Mouse (Mus musculus): ENCODE results near the gene Atg14.
A peak's percentile ranks its signal among the peaks of the same experiment; 100 is the strongest.
"Not testable (repeated sequence)": the region's sequence is repeated elsewhere in the genome, so short reads cannot be mapped to it uniquely, and the experiment has no call there.

Atg14 gene

DNA sequence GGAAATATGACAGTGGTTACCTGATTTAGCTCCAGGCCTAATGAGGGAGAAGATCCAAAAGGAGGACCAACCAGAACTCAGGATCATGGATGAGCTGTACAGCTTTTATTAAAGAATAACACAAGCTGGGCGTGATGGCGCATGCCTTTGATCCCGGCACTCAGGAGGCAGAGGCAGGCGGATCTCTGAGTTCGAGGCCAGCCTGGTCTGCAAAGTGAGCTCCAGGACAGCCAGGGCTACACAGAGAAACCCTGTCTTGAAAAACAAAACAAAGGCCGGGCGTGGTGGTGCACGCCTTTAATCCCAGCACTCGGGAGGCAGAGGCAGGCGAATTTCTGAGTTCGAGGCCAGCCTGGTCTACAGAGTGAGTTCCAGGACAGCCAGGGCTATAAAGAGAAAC lies at the start of gene Atg14:
TSS of gene Atg14 (minus strand) at position 101 of the 400 bp plus-strand sequence.
- not testable (repeated sequence) for DNase-seq (ENCODE audit: low read depth, low spot score)

DNA sequence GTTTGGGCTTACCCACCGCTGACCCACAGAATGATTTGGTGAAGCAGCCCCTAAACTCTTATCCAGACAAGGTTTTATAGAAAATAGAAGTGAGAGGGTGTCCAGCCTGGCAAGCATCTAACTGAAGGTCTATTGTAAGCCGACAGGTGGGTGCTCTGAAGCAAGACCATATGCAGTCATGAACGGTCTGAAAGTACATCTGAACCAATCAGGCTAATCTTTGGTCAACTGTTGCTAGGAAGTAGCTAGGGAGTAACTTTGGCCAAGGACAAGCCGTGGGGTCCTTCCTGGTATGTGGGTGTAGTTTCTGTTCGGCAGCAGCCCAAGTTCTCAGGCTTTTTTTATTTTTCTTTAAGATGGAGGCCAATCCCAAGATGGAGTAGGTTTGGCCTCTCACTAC lies 48.4 kb upstream of the Atg14 start:
- no peak for DNase-seq (ENCODE audit: low read depth, low spot score)

DNA sequence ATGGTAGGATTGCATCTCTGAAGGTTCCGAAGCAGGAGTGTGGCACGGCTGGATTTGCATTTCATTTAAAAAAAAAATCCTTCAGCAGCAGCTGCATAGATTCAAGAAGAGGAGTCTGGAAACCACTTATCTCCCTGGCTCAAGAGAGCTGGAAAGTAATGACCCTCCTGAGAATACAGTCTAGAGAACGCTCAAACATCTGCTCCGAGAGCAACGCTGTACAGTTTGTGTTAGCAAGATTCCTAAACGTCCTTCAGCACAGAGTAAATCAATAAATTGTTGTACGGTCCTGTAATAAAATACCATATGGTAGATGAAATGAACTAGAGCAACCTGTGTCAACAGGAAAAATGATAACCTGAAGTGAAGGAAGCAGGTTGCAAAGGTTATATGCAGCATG lies 42.8 kb upstream of the Atg14 start:
- DNase-seq (ENCODE audit: low read depth, low spot score) = no peak

DNA sequence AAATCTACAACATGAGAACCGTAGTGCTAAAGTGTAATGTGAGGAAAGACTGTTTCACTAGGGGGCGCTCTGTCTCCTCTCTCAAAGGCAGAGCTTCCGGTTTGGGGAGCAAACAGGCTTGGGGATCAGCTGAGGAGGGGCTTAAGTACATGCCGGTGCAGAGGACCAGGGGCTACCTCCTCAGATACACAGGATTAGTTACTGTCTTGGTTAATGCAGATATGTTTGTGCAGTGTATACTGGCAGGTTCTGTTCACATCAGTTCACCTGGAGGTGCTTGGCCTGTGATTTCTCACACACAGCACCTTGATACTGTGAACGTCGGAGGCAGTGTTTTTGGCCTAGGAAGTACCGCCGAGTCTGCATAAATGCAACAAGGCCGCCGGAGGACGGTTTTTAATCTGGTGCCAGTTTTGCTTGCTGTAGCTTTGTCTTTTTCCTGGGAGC lies 27.5 kb upstream of the Atg14 start:
- DNase-seq (ENCODE audit: low read depth, low spot score) = peak; percentile 42

DNA sequence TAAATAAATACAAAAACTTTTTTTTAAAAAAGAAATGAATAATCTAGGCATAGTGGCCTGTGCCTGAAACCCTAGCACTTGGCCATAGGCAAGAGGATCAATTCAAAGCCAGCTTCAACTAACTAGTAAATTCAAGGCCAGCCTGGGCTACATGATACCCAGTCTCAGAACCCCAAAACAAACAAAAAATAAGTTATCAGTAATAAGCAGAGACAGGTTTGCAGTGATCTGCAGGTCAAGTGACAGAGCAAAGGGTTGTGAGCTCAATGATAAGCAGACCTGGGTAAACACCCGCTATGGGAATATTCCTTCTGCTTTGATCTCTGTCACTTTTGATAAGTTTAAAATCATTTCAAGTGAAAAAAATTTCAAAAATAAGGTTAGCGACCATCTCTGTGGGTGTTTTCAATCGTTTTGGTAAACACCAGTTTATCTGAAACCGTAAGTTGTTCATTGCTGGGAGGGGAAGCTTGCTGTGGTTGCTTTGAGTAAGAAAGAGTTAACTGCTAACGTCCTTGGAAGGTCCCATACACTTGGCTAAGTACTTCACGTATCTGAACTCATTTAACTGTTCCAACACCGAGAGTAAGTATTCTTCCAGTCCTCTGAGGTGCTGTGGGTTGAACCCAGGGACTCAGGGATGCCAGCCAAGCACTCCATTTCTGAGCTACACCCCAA lies 24.1 kb upstream of the Atg14 start:
- no peak for DNase-seq (ENCODE audit: low read depth, low spot score)

DNA sequence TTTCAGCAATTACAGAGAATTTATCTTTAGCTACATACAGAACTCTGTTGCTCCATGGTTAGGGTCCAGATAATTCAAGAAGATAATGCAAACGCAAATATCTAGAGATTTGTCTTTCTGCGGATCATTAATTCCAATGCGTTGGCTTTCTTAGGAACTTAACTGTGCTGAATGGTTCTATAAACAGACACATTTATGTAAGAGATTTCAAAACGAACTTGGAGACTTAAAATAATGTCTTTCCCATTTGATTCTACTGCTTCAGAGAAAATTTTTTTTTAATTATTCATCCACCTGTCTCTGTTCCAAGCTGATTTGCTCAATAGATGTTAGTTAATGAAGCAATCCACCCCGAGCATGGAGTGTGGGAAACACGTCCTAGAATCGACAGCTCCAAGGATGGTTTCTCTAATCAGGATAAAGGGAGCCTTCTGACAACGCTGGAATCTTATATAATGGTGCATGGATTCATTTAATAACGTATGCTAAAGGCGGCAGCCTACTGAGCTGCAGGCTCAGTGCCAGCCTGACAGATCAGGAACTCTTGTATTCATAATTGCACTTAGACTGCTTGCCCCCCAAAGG lies 20.0 kb upstream of the Atg14 start:
- DNase-seq (ENCODE audit: low read depth, low spot score) = no peak

DNA sequence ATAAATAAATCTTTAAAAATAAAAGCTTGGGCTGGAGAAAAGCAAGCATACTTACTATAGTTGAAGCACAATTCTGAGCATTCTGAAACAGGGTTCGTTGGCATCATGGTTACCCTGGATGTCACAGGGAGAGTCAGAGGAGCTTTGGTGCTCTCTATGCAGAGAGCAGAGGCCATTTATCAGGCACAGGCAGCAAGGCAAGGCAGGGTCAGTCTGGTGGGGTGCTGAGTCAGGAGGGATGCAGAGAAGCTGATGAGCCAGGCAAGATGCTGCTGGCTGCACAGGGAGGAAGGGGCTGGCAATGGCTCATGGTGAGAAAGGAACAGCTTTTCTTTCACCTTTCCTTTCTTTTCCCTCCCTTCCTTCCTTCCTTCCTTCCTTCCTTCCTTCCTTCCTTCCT lies 19.0 kb upstream of the Atg14 start:
- no peak for DNase-seq (ENCODE audit: low read depth, low spot score)

DNA sequence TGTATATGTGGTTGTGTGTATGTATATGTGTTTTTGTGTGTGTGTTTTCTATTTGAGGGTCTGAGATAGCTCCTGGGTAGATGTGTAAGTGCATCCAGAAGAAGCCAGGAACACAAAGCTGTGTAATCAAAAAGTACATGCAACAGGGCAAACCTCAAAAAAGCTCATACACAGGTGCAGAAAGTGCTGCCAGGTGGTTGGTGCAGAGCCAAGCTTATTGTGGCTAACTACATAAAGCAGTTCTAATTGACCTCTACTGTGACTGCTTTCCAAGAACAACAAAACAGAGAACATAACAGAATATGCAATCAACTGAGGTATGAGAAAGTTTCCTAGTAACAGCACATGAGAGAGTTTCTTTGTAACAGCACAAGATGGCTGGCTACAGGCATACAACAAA lies 13.9 kb upstream of the Atg14 start:
- no peak for DNase-seq (ENCODE audit: low read depth, low spot score)

DNA sequence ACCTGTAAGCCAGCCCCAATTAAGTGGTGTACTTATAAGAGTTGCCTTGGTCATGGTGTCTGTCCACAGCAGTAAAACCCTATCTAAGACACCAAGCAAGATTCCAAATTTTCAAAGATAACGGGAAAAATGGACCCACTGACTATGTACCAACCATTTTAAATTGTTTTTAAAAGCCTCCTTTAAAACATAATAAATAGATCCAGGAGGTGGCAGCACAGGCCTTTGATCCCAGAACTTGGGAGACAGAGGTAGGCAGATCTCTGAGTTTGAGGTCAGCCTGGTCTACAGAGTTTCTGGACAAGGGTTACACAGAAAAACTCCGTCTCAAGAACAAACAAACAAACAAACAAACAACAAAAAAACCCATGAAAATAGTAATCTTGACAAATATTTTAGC lies 11.2 kb upstream of the Atg14 start:
- no peak for DNase-seq (ENCODE audit: low read depth, low spot score)

DNA sequence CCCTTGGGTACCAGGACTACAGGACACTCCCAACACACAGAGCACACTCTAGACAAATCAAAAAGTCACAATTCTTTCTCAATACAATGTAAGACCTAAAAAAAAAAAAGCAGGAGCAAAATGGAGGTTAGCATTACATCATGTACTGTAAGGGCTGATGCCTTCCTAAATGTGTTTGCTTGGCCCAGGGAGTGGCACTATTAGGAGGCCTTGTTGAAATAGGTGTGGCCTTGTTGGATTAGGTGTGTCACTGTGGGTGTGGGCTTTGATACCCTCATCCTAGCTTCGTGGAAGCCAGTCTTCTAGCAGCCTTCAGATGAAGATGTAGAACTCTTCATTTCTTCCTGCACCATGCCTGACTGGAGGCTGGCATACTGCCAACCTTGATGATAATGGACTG lies 10.8 kb upstream of the Atg14 start:
- DNase-seq (ENCODE audit: low read depth, low spot score) = no peak

DNA sequence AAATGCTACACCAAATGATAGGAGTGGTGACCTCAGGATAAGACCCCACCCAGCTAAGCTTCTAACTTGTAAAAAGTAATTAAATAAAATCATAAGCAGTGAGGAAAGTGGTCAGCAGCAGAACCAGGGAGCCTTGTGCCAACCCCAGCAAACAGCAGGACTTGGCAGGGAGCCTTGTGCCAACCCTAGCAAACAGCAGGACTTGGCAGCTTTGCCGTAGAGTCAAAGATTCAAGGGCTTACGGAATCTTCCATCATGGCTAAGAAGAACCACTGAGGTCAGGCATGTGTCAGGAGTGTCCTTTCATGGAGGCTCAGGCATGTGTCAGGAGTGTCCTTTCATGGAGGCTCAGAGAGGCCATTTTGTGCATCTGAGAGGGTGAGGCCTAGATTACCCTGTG lies 7.6 kb upstream of the Atg14 start:
- DNase-seq (ENCODE audit: low read depth, low spot score) = no peak

DNA sequence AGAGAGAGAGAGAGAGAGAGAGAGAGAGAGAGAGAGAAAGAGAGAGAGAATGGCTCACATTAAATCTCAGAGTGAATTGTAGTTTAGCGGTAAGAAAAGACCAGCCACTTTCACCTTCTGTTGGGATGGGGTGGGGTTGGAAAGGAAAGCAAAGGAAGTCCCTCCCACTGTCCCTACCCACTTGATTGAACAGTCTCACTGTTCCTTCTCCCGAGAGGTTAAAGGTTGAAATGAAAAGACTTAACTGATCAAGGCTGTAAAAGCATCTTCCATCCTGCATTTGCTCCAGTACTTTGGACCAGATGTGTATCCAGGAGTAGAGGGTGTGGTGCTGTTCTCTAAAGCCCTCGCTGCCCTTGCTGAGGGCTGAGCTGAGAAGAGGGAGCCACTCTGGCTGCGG lies 6.2 kb upstream of the Atg14 start:
- no peak for DNase-seq (ENCODE audit: low read depth, low spot score)

DNA sequence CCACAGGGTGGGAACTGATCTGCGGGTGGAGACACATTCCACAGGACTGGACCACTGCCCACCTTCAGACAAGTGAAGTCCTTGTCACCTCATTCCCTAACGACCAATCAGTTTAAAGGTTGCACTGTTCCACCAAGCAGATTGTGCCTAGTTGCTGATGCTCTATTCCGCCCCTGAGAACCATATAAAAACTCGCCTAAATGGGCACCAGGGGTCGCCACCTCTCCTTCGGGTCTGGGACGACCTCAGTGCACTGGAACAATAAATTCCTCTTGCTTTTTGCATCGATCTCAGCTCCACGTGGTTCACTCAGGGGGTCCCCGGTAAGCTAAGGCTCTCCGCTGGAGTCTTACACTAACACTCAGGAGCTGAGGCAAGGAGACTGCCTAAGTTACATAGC lies 4.3 kb upstream of the Atg14 start:
- DNase-seq (ENCODE audit: low read depth, low spot score) = no peak

DNA sequence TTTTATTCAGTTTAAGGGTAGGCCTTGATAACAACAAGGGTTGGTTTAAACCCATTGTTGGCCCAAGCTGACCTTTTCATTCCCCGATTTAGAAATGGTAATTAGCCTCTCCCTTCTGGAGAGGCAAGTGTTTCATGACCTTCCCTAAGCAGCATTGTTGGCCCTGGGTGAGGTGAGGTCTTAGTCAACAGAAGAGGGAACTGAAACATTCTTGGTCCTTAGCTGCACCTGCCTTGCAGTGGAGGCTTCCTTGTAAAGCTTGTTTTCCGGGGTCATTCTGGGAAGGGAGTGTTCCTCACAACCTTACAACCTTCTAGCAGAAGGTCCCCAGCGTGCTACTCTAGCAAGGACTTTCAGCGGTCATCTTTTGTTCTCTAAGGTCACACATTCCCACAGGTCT lies 2.3 kb upstream of the Atg14 start:
- no peak for DNase-seq (ENCODE audit: low read depth, low spot score)

DNA sequence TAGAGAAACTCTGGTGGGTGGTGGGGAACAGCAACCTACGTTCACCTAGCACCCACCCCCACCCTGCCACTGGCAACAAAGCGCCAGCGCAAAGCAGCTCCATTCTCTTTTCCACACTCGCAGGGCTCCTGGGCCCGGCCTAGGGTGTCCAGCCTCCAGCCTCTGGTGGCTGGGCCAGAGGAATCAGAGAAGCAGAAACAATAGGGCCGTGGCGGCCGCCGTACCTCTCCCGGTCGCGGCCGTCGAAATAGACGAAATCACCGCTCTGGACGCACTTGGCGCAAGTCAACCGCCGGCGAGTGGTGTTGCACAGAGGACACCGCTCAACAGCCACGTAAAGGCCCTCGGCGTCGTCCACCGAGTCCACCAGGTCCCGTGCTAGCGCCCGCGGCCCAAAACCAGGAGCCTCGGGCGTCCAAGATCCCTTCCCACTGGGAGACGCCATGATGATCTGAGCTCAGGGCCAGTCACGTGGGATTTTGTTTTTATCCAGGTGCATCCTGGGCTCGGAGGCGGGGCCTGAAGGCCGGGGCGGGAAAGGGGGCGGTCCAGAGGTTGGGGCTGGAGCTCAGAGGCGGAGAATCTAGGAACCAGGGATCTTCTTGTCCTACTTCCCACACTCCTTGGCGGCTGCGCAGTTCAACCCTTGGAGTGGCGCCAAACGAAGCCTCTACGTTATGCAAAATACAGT lies 2.3 kb downstream of the Atg14 start:
- DNase-seq (ENCODE audit: low read depth, low spot score) = peak; percentile 96

DNA sequence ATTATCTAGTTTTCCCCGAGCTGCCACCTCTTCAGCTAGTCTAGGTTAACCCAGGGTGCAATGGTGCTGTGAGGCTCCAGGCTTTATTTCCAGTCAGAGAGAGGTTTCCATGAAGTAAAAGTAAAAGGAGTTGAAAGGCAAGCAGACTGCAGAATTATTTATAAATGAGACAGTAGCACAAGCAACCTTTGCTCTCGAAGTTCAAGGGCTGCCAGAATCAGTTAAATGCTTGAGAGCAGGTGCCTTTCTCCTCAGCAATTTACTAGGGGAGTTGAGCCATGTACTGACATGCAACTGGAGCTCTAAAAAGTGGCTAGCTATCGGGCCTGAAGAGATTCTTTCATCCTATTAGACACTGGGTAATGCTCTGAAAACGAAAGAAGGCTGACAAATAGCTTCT lies 7.3 kb downstream of the Atg14 start:
- no peak for DNase-seq (ENCODE audit: low read depth, low spot score)

DNA sequence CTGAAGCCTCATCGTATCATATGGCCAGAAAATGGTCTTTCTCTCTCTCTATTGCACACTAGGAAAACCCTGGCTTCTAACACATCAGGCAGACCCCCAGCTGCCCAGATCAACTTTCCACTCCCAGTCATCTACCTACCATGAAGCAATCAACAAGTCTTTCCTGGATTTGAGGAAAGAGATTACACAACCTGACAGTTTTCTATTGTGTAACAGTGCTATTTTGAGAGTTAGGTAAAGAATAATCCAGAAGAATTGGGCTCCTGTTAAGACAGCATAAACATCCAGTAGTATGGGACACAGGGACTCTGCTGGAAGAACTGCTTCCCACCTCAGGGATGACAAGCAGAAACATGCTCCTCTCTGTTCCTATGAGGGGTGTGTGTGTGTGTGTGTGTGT lies 7.9 kb downstream of the Atg14 start:
- no peak for DNase-seq (ENCODE audit: low read depth, low spot score)

DNA sequence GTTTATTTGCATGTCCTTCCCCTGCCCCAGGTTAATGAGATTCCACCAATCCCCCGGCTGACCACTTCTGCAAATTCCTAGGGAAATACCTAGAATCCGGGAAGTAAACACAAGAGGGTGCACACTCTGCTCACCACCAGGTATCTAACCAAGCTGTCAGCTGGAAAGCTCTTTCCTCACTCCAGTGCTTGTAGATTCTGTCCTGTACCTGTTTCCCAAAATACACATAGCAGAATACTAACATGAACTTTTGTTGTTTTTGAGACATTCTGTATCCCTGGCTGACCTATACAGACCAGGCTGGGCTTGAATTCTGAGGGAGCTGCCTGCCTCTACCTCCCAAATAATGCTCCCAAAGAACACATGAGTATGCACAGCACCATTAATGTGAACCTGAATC lies 9.7 kb downstream of the Atg14 start:
- no peak for DNase-seq (ENCODE audit: low read depth, low spot score)

DNA sequence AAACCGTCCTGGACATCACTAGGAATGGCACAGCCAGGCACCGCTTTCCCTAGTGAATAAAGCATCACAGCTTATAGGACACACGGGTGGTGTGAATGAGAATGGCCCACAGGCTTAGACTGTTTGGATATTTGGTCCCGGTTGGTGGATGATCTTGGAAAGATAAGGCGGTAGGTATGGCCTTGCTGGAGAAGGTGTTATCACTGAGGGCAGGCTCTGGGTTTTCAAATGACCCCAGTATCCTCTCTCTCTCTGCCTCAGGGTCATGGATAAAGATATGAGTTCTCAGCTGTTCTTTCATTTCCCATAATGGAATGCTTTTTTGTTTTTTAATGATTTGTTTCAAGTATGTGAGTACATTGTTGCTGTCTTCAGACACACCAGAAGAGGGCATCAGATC lies 15.2 kb downstream of the Atg14 start:
- no peak for DNase-seq (ENCODE audit: low read depth, low spot score)

DNA sequence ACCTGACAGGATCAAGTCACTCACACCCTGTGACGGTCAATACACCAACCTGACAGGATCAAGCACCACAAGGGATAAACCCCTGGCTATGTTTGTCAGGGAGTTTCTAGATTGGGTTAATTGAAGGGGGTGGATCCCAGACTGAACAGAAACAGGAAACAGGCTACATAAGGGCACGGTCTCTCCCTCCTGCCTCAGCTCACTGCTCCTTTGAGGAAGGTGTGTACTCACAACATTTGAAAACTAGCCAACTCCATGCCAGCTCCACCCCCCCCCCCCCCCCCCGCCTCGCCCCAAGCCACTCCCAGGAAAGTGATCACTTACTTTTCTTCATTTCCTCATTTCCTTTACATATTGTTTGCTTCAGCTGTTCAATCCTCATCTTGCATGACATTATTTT lies 16.2 kb downstream of the Atg14 start:
- DNase-seq (ENCODE audit: low read depth, low spot score) = no peak

DNA sequence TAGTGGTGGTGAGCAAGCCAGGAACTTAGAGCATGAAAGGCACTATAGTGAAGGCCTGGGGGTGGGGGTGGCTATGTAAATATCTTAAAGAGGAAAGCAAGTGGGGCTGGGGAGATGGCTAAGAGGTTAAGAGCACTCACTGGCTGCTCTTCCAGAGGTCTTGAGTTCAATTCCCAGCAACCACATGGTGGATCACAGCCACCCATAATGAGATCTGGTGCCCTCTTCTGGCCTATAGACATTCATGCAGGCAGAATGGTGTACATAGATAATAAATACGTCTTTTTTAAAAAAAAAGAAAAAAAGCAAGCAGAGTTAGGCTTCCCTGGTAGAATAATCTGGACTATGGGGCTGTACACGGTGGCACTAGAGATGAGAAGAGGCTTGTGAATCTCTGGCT lies 17.1 kb downstream of the Atg14 start:
- DNase-seq (ENCODE audit: low read depth, low spot score) = no peak

DNA sequence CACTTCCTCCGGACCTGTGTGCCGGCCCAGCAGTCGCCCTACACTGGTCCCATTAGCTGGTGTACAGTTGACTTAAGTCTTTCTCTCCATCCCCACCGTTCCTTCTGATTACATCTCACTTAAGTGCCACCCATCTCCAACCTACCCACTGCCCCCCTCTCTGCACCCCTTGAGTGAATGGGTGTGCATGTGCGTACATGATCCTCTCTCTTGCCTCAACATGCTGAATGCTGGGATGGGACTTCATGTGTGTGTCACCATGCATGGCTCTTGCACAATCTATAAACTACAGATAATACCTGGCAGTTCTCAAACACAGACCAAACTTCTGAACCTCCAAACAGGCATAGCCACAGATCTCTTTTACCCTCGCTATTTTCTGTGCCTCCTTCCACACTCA lies 18.8 kb downstream of the Atg14 start:
- DNase-seq (ENCODE audit: low read depth, low spot score) = no peak

DNA sequence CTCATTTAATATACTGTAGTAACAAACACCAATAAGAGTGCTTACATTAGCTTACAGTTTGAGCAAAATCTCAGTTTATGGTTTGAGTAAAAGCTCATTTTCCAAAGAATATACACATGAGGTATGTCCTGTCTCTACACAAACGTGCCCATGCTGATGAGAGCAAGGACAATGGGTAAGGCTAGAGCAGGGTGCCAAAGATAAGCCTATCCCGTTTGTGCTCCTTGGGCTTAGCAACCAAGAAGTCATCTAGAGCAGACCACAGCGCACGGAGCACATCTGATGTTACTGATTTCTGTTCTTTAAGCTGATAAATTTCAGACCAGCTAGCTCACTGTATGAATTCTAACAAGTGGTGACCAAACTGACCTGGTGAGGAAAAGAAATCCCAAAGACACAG lies 25.6 kb downstream of the Atg14 start:
- DNase-seq (ENCODE audit: low read depth, low spot score) = no peak
